Mouse (Mus musculus) ES-E14 (cell line): ENCODE measurements around the gene Cacna1i. TPM values are rescaled to one million over a fixed set of nuclear protein-coding genes. Genes with fewer than 3 reads are reported as not detected.

Experiments
- DNase-seq: peaks from one replicate; pipeline ENCODE4 v3.0.0-alpha.2; 2013; ENCODE audit warnings: low read depth, low spot score
- H3K27ac ChIP-seq: 2 replicates; pipeline ENCODE4 v1.5.1; 2012; ENCODE audit warnings: low read depth, mild to moderate bottlenecking, low read length, moderate library complexity, mixed read lengths; ENCODE audit not compliant: poor library complexity, insufficient read depth, severe bottlenecking
- H3K36me3 ChIP-seq: 2 replicates; pipeline ENCODE4 v1.6.1; 2012; ENCODE audit warnings: mild to moderate bottlenecking, low read length, moderate library complexity, mixed read lengths; ENCODE audit not compliant: control insufficient read depth, poor library complexity, insufficient read depth, severe bottlenecking
- H3K4me1 ChIP-seq, 2 experiments: fragments of 150-350 bp in 1 of 2; sonication (generic) in 1 of 2; 2 replicates each; pipeline ENCODE4 v1.6.1; 2012; ENCODE audit warnings: low read length in 2 of 2, mild to moderate bottlenecking in 1 of 2, mixed read lengths in 1 of 2; ENCODE audit not compliant: control insufficient read depth in 2 of 2, insufficient read depth in 2 of 2, poor library complexity in 1 of 2
- H3K4me3 ChIP-seq, 2 experiments: fragments of 150-350 bp in 1 of 2; sonication (generic) in 1 of 2; 2 replicates each; pipeline ENCODE4 v1.5.1; 2012; ENCODE audit warnings: low read length in 2 of 2, low read depth in 1 of 2, mild to moderate bottlenecking in 1 of 2, mixed read lengths in 1 of 2; ENCODE audit not compliant: insufficient read depth in 1 of 2, poor library complexity in 1 of 2, severe bottlenecking in 1 of 2
- H3K9ac ChIP-seq: 2 replicates; pipeline ENCODE4 v1.6.1; 2012; ENCODE audit warnings: low read depth, mild to moderate bottlenecking, low read length, mixed read lengths; ENCODE audit not compliant: poor library complexity, insufficient read depth, severe bottlenecking
- H3K9me3 ChIP-seq: fragments of 150-350 bp; sonication (generic); 2 replicates; pipeline ENCODE4 v1.6.1; 2012; ENCODE audit warnings: low read depth, mild to moderate bottlenecking, low read length; ENCODE audit not compliant: control insufficient read depth, insufficient read depth
- CHD2 ChIP-seq: IDR thresholded peaks from 2 replicates; pipeline ENCODE4 v1.6.1; 2014; ENCODE audit warnings: mild to moderate bottlenecking, low read depth, low read length, inconsistent platforms
- HCFC1 ChIP-seq: IDR thresholded peaks from 2 replicates; pipeline ENCODE4 v1.6.1; 2012; ENCODE audit warnings: low read length, inconsistent platforms, borderline replicate concordance; ENCODE audit not compliant: insufficient read depth
- MAFK ChIP-seq: IDR thresholded peaks from 2 replicates; pipeline ENCODE4 v1.6.1; 2014; ENCODE audit warnings: mild to moderate bottlenecking, low read depth, low read length, inconsistent platforms; ENCODE audit not compliant: insufficient read depth
- ZC3H11A ChIP-seq: IDR thresholded peaks from 2 replicates; pipeline ENCODE4 v1.6.1; 2012; ENCODE audit warnings: low read depth, mild to moderate bottlenecking, inconsistent platforms, low read length, borderline replicate concordance
- ZNF384 ChIP-seq: IDR thresholded peaks from 2 replicates; pipeline ENCODE4 v1.6.1; 2012; ENCODE audit warnings: low read depth, low read length, inconsistent platforms
- in situ Hi-C, 2 experiments: fragments of 600-800 bp; cut with MboI; formaldehyde crosslinking; loops; one replicate each; pipeline ENCODE4 v1.15.1; 2025; ENCODE audit warnings: low sequenced_read_pairs in 2 of 2, inconsistent platforms in 1 of 2; ENCODE audit not compliant: unreplicated experiment in 2 of 2
- total RNA-seq: library from RNA; depleted of rRNA; stranded (reverse); fragments of 300-350 nt; gene quantifications from 2 replicates; pipeline ENCODE4 v1.2.3, GENCODE M21; 2012

Gene Cacna1i
- total RNA-seq, 1 experiment, result 1.7 TPM

GRCm38 (mm10) chr15:80280646-80281045, 6.4 kb upstream of the Cacna1i start:
- peak; percentile 70 for DNase-seq
- in situ Hi-C loops, result no loop called here
- H3K27ac ChIP-seq, result no peak overlapping the region

DNA sequence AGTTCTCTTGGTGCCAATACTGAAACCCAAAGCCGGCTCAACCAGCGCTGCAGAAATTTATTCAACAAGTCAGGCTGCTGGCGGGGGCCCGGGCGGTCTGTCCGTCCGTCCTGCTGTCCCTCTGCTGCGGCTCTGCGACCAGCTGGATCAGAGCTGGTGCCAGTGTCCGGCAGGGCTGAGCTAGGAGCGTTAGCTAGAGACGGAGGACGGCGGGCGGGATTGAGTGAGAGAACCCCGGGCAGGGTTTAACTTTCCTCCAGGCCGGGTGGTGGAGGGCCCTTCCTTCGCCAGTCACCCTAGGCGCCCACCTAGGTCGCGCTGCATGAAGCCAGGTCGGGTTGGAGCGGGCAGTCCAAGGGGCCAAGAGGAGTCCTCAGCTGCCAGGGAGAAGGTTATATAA, 998 bp downstream of the Cacna1i start:
- Histone ChIP-seq H3K27ac (no peak overlapping the region), H3K4me3 (peak overlapping the region; percentile 60 to 62; a peak in 2 of 4 replicates), H3K9ac (no peak overlapping the region), H3K36me3 (no peaks in the 10 kb centered on the region), H3K9me3 (no peaks in the 10 kb centered on the region), H3K4me1 (peaks cover 0 to 5% of the 10 kb centered on the region in 2 experiments; a peak in 2 of 4 replicates)
- in situ Hi-C loops, result no loop called here
- TF ChIP-seq HCFC1 (no peak), ZC3H11A (no peak), MAFK (no peak), CHD2 (no peak), ZNF384 (no peak)
- no peak for DNase-seq

More at GRCm38 (mm10) chr15:80280646-80281045, 6.4 kb upstream of the Cacna1i start:
- Histone ChIP-seq H3K4me3 (no peak overlapping the region), H3K4me1 (no peaks in the 10 kb centered on the region), H3K9me3 (no peaks in the 10 kb centered on the region), H3K36me3 (no peaks in the 10 kb centered on the region), H3K9ac (no peak overlapping the region)
- TF ChIP-seq HCFC1, result no peak

GRCm38 (mm10) chr15:80289436-80289835, 2.4 kb downstream of the Cacna1i start:
- Histone ChIP-seq H3K9me3 (no peaks in the 10 kb centered on the region), H3K27ac (no peak overlapping the region), H3K4me1 (peaks cover 0 to 5% of the 10 kb centered on the region in 2 experiments; a peak in 2 of 4 replicates), H3K36me3 (no peaks in the 10 kb centered on the region), H3K4me3 (peak overlapping the region in 1 of 2 experiments; percentile 41; a peak in 1 of 4 replicates), H3K9ac (no peak overlapping the region; the same call in 1 of the 2 replicates)
- in situ Hi-C loops, result no loop called here
- TF ChIP-seq HCFC1, result no peak
- TF ChIP-seq ZC3H11A, result peak; percentile 30; the same call in 1 of the 2 replicates
- peak; percentile 97 for DNase-seq

DNA sequence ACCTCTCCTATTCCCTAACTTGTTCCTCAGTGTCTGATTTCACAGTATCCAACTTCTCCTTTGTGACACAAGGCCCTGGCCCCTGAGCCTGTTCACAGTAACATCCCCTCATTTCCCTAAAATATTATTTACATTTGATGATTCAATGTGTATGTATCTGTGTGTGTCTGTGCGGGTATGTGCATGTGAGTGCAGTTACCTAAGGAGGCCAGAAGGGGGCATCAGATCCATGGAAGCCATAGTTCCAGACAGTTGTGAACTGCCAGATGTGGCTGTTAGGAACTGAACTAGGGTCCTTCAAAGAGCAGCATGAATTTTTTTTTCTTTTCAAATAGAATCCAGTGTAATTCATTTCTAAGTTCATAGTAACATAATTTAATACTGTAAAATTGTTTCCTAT, 10.1 kb downstream of the Cacna1i start:
- Histone ChIP-seq H3K9ac (no peak overlapping the region), H3K9me3 (no peaks in the 10 kb centered on the region), H3K36me3 (no peaks in the 10 kb centered on the region), H3K4me1 (no peaks in the 10 kb centered on the region), H3K27ac (no peak overlapping the region), H3K4me3 (no peak overlapping the region)
- in situ Hi-C loops, result no loop called here
- no peak for DNase-seq
- TF ChIP-seq ZC3H11A, result peak; percentile 35; the same call in 1 of the 2 replicates
- no peak for TF ChIP-seq HCFC1

DNA sequence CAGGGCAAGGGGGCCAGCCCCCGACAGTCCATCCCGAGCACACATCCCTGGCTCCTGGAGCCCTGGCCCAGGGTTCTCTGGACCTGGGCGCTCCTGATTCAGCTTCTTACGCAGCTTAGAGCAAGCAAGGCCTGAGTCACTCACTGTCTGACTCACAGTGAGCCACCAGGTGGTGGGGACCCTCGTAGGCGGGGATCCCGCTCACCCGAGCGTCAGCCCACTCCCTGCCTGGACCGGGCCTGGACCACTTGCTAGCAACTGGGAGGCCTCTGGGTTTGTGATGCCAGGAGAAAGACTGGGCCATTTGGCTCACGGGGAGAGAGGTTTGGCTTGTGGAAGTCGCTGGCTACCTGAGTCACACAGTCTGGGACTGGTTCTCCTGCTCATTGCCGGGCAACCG, 16.7 kb downstream of the Cacna1i start:
- Histone ChIP-seq H3K36me3 (no peaks in the 10 kb centered on the region), H3K9me3 (no peaks in the 10 kb centered on the region), H3K9ac (no peak overlapping the region), H3K27ac (no peak overlapping the region), H3K4me3 (no peak overlapping the region), H3K4me1 (no peaks in the 10 kb centered on the region)
- in situ Hi-C loops, result no loop called here
- no peak for DNase-seq
- TF ChIP-seq HCFC1, result no peak
- TF ChIP-seq MAFK, result no peak
- no peak for TF ChIP-seq ZNF384
- TF ChIP-seq CHD2, result no peak
- TF ChIP-seq ZC3H11A, result no peak
